Mouse (Mus musculus) C2C12 (cell line): ENCODE data around the gene Nup107.

Experiments used
- CEBPB ChIP-seq: IDR thresholded peaks from one replicate; pipeline ENCODE4 v1.6.1; 2011; ENCODE audit warnings: low read depth, mild to moderate bottlenecking, control low read depth, moderate library complexity
- CTCF ChIP-seq: IDR thresholded peaks from one replicate; pipeline ENCODE4 v1.5.1; 2011; ENCODE audit not compliant: control insufficient read depth, insufficient read depth, insufficient read length
- MAX ChIP-seq: IDR thresholded peaks from one replicate; pipeline ENCODE4 v1.6.1; 2011; ENCODE audit warnings: mild to moderate bottlenecking, control low read depth
- MYOD1 ChIP-seq: IDR thresholded peaks from one replicate; pipeline ENCODE4 v1.6.1; 2011; ENCODE audit warnings: low read depth; ENCODE audit not compliant: control insufficient read depth, insufficient read length
- MYOG ChIP-seq: IDR thresholded peaks from one replicate; pipeline ENCODE4 v1.6.1; 2011; ENCODE audit not compliant: control insufficient read depth, insufficient read length; ENCODE audit errors: extremely low read depth
- USF1 ChIP-seq: IDR thresholded peaks from one replicate; pipeline ENCODE4 v1.6.1; 2011; ENCODE audit warnings: low read depth, mild to moderate bottlenecking, control low read depth, moderate library complexity

GRCm38 (mm10) chr10:117762281-117762830, 30.1 kb downstream of the Nup107 start:
- no peak for TF ChIP-seq MAX
- no peak for TF ChIP-seq CTCF
- no peak for TF ChIP-seq USF1
- no peak for TF ChIP-seq CEBPB
- no peak for TF ChIP-seq MYOG
- TF ChIP-seq MYOD1 = no peak
